Mouse (Mus musculus): ENCODE measurements around the gene Gm13697.
"Not testable (repeated sequence)": the region's sequence is repeated elsewhere in the genome, so short reads cannot be mapped to it uniquely, and the experiment has no call there.

Gm13697 gene

GRCm38 (mm10) chr2:83984443-83984842 lies at the start of gene Gm13697:
TSS of gene Gm13697 (plus strand) at chr2:83984743.
- DNase-seq (ENCODE audit: low read depth in 1 of 2, low spot score in 2 of 2): not testable (repeated sequence)

GRCm38 (mm10) chr2:83940931-83941361 lies 43.6 kb upstream of the Gm13697 start, which contains the start of gene Zswim2:
TSS of gene Zswim2 (minus strand) at chr2:83941228.
- peak in 1 of 2 experiments; percentile 1 for DNase-seq (ENCODE audit: low read depth in 1 of 2, low spot score in 2 of 2)

GRCm38 (mm10) chr2:83941378-83941777 lies 43.2 kb upstream of the Gm13697 start:
- no peak for DNase-seq (ENCODE audit: low read depth in 1 of 2, low spot score in 2 of 2)

GRCm38 (mm10) chr2:83941792-83942191 lies 42.8 kb upstream of the Gm13697 start:
- DNase-seq (ENCODE audit: low read depth in 1 of 2, low spot score in 2 of 2): no peak

- not testable (repeated sequence) for DNase-seq (ENCODE audit: low read depth in 1 of 2, low spot score in 2 of 2)
Measured at GRCm38 (mm10) chr2:83955393-83955792, 29.1 kb upstream of the Gm13697 start, which contains the start of gene Gm13698. TSS of gene Gm13698 (plus strand) at chr2:83955693.

GRCm38 (mm10) chr2:83961203-83961602 lies 23.3 kb upstream of the Gm13697 start, which contains the start of gene Gm13693:
TSS of gene Gm13693 (plus strand) at chr2:83961503.
- not testable (repeated sequence) for DNase-seq (ENCODE audit: low read depth in 1 of 2, low spot score in 2 of 2)

- DNase-seq (ENCODE audit: low read depth in 1 of 2, low spot score in 2 of 2): not testable (repeated sequence)
Measured at GRCm38 (mm10) chr2:83967013-83967412, 17.5 kb upstream of the Gm13697 start, which contains the start of gene Gm13695. TSS of gene Gm13695 (plus strand) at chr2:83967313.

- not testable (repeated sequence) for DNase-seq (ENCODE audit: low read depth in 1 of 2, low spot score in 2 of 2)
Measured at GRCm38 (mm10) chr2:83972823-83973222, 11.7 kb upstream of the Gm13697 start, which contains the start of gene Gm13696. TSS of gene Gm13696 (plus strand) at chr2:83973123.

GRCm38 (mm10) chr2:83978633-83979032 lies 5.9 kb upstream of the Gm13697 start, which contains the start of gene Gm13694:
TSS of gene Gm13694 (plus strand) at chr2:83978933.
- not testable (repeated sequence) for DNase-seq (ENCODE audit: low read depth in 1 of 2, low spot score in 2 of 2)

GRCm38 (mm10) chr2:83990253-83990652 lies 5.7 kb downstream of the Gm13697 start, which contains the start of gene Gm13691:
TSS of gene Gm13691 (plus strand) at chr2:83990553.
- not testable (repeated sequence) for DNase-seq (ENCODE audit: low read depth in 1 of 2, low spot score in 2 of 2)

- DNase-seq (ENCODE audit: low read depth in 1 of 2, low spot score in 2 of 2): not testable (repeated sequence)
Measured at GRCm38 (mm10) chr2:83993639-83994255, 9.2 kb downstream of the Gm13697 start.

- not testable (repeated sequence) for DNase-seq (ENCODE audit: low read depth in 1 of 2, low spot score in 2 of 2)
Measured at GRCm38 (mm10) chr2:83994526-83994925, 10.0 kb downstream of the Gm13697 start.

GRCm38 (mm10) chr2:84008913-84009312 lies 24.4 kb downstream of the Gm13697 start:
- no peak for DNase-seq (ENCODE audit: low read depth in 1 of 2, low spot score in 2 of 2)

GRCm38 (mm10) chr2:84009818-84010217 lies 25.3 kb downstream of the Gm13697 start:
- DNase-seq (ENCODE audit: low read depth in 1 of 2, low spot score in 2 of 2): no peak

GRCm38 (mm10) chr2:84014572-84014971 lies 30.0 kb downstream of the Gm13697 start:
- DNase-seq (ENCODE audit: low read depth in 1 of 2, low spot score in 2 of 2): no peak

- not testable (repeated sequence) for DNase-seq (ENCODE audit: low read depth in 1 of 2, low spot score in 2 of 2)
Measured at GRCm38 (mm10) chr2:84016291-84016690, 31.7 kb downstream of the Gm13697 start.

- DNase-seq (ENCODE audit: low read depth in 1 of 2, low spot score in 2 of 2): no peak
Measured at GRCm38 (mm10) chr2:84018330-84018729, 33.8 kb downstream of the Gm13697 start.

- no peak for DNase-seq (ENCODE audit: low read depth in 1 of 2, low spot score in 2 of 2)
Measured at GRCm38 (mm10) chr2:84019519-84020305, 35.2 kb downstream of the Gm13697 start.

GRCm38 (mm10) chr2:84021930-84022329 lies 37.4 kb downstream of the Gm13697 start:
- DNase-seq (ENCODE audit: low read depth in 1 of 2, low spot score in 2 of 2): no peak

- DNase-seq (ENCODE audit: low read depth in 1 of 2, low spot score in 2 of 2): no peak
Measured at GRCm38 (mm10) chr2:84022905-84023304, 38.4 kb downstream of the Gm13697 start.

GRCm38 (mm10) chr2:84023319-84023718 lies 38.8 kb downstream of the Gm13697 start:
- DNase-seq (ENCODE audit: low read depth in 1 of 2, low spot score in 2 of 2): no peak

- no peak for DNase-seq (ENCODE audit: low read depth in 1 of 2, low spot score in 2 of 2)
Measured at GRCm38 (mm10) chr2:84025217-84025616, 40.7 kb downstream of the Gm13697 start.
